9 mouse cellular contexts compared by ENCODE assay signal in genomic region chr2:42007606-42008005, GRCm38 (mm10).
DNase-seq lines count a peak whose midpoint lies in the region; ATAC-seq and TF ChIP-seq lines count a peak whose summit lies in the region.
"Had no signal": no experiment of that assay in that cellular context is flagged by ENCODE, and none has a peak within 500 bp of the region (broad histone marks: within the 10 kb centered on the region; RNA-seq: fewer than 3 reads in every experiment).

No protein-coding gene starts in this region.

- no peaks in the 10 kb centered on the region for H3K27me3 ChIP-seq in forebrain, postnatal 0 days (ENCODE audit: insufficient read depth, low read length)
- H3K27me3 ChIP-seq: lung, embryonic 15.5 days had no signal

- H3K9me3 ChIP-seq in forebrain, postnatal 0 days (ENCODE audit: low read length) = no peaks in the 10 kb centered on the region
- H3K9me3 ChIP-seq: lung, embryonic 15.5 days had no signal

- H3K4me1 ChIP-seq in forebrain, postnatal 0 days (ENCODE audit: insufficient read depth) = 0 out of 2 replicates have a peak, but pooled peaks cover 3% of the 10 kb centered on the region
- H3K4me1 ChIP-seq: lung, embryonic 15.5 days had no signal

- no peak overlapping the region for H3K4me2 ChIP-seq in forebrain, postnatal 0 days (ENCODE audit: low read depth)
- H3K4me2 ChIP-seq: lung, embryonic 15.5 days had no signal

- H3K36me3 ChIP-seq in forebrain, postnatal 0 days (ENCODE audit: insufficient read depth) = no peaks in the 10 kb centered on the region
- H3K36me3 ChIP-seq: lung, embryonic 15.5 days had no signal

- DNase-seq in frontal cortex, postnatal 25 days (ENCODE audit: low spot score in 2 of 2) = no peak
- peak; percentile 69 for DNase-seq in forebrain, postnatal 0 days
- peak; percentile 24 to 25 for DNase-seq in left cerebral cortex, adult 18-20 months (ENCODE audit: low spot score in 2 of 2)
- DNase-seq in right cerebral cortex, postnatal 10 days (ENCODE audit: low spot score in 2 of 2) = peak; percentile 72 to 80
- DNase-seq in lung, adult 18-20 months = no peak
- DNase-seq in thymus, adult 18-20 months = no peak

- no peak overlapping the region for H3K9ac ChIP-seq in forebrain, postnatal 0 days
- H3K9ac ChIP-seq: lung, embryonic 15.5 days had no signal

- H3K27ac ChIP-seq in forebrain, postnatal 0 days (ENCODE audit: low read depth, low read length) = no peak overlapping the region
- H3K27ac ChIP-seq: lung, embryonic 15.5 days had no signal

- TF ChIP-seq CTCF in forebrain, postnatal 0 days (IDR thresholded peaks at IDR 0.05; ENCODE audit: low read depth) = no peak

- WGBS in forebrain, postnatal 0 days = 5% methylated on average over 3 of the region's 3 CpGs

- ATAC-seq in frontal cortex, adult (ENCODE audit: low TSS enrichment) = peak; percentile 91
- ATAC-seq in forebrain, postnatal 0 days = peak; percentile 83
- ATAC-seq in megakaryocyte, adult 5-6 weeks (ENCODE audit: poor library complexity, severe bottlenecking) = no peak

- H3K4me3 ChIP-seq in forebrain, postnatal 0 days (ENCODE audit: low read depth, low read length) = no peak overlapping the region
- H3K4me3 ChIP-seq: lung, embryonic 15.5 days had no signal

Comparison
In these comparisons a context has a peak if more than half of its experiments do, and no peak if none do; other contexts are left out.
1. DNase-seq: peak in forebrain, postnatal 0 days (single experiment), left cerebral cortex, adult 18-20 months (2 of 2) and right cerebral cortex, postnatal 10 days (2 of 2); none in frontal cortex, postnatal 25 days (0 of 2), lung, adult 18-20 months (0 of 2) and thymus, adult 18-20 months (0 of 2).